Mouse (Mus musculus) lung, postnatal 0 days (tissue): ENCODE measurements around the gene Hmgb1.

Experiments used
- CTCF ChIP-seq: IDR thresholded peaks from 2 replicates; pipeline ENCODE4 v1.5.1; 2016; ENCODE audit warnings: antibody characterized with exemption, mild to moderate bottlenecking
- EP300 ChIP-seq: IDR thresholded peaks from 2 replicates; pipeline ENCODE4 v1.6.1; 2016; ENCODE audit warnings: antibody characterized with exemption, mild to moderate bottlenecking, control low read depth

- TF ChIP-seq CTCF: no peak
- TF ChIP-seq EP300: no peak
Measured at GRCm38 (mm10) chr5:149152774-149153155, 31.5 kb downstream of the Hmgb1 start.
